Mouse (Mus musculus) MEL (cell line): ENCODE data around the gene Ddx5.
A peak's percentile ranks its signal among the peaks of the same experiment; 100 is the strongest.

ENCODE experiments used
- CHD2 ChIP-seq: IDR thresholded peaks from 2 replicates; pipeline ENCODE4 v1.6.1; 2011; ENCODE audit warnings: low read length, improper control_type of control experiment
- CTCF ChIP-seq, 3 experiments: IDR thresholded peaks in 2 of 3; conservative IDR thresholded peaks in 1 of 3; 2 replicates each; pipeline ENCODE4 v1.5.1; 2011 to 2012; ENCODE audit warnings: low read length in 3 of 3, low read depth in 2 of 3, mild to moderate bottlenecking in 2 of 3, improper control_type of control experiment in 1 of 3, inconsistent platforms in 1 of 3, mixed read lengths in 1 of 3, moderate library complexity in 1 of 3; ENCODE audit not compliant: control insufficient read depth in 1 of 3, insufficient read depth in 1 of 3, poor library complexity in 1 of 3, severe bottlenecking in 1 of 3
- E2F4 ChIP-seq: IDR thresholded peaks from 2 replicates; pipeline ENCODE4 v1.6.1; 2011; ENCODE audit warnings: low read depth, low read length, improper control_type of control experiment, borderline replicate concordance
- EP300 ChIP-seq, 2 experiments: IDR thresholded peaks; 2 replicates each; pipeline ENCODE4 v1.6.1; 2011; ENCODE audit warnings: improper control_type of control experiment in 2 of 2, low read length in 2 of 2, low read depth in 1 of 2, mild to moderate bottlenecking in 1 of 2
- NELFE ChIP-seq: IDR thresholded peaks from 2 replicates; pipeline ENCODE4 v1.6.1; 2011; ENCODE audit warnings: low read depth, low read length, improper control_type of control experiment
- POLR2A ChIP-seq, 2 experiments: IDR thresholded peaks; 2 replicates each; pipeline ENCODE4 v1.6.1; 2011 to 2012; ENCODE audit warnings: low read length in 2 of 2, mild to moderate bottlenecking in 2 of 2, control low read depth in 1 of 2, improper control_type of control experiment in 1 of 2, low read depth in 1 of 2, moderate library complexity in 1 of 2; ENCODE audit not compliant: control insufficient read depth in 1 of 2, insufficient read depth in 1 of 2, poor library complexity in 1 of 2
- SMC3 ChIP-seq: IDR thresholded peaks from 2 replicates; pipeline ENCODE4 v1.6.1; 2011; ENCODE audit warnings: low read depth, low read length, improper control_type of control experiment
- ZMIZ1 ChIP-seq: IDR thresholded peaks from 2 replicates; pipeline ENCODE4 v1.6.1; 2012; ENCODE audit warnings: low read depth, mild to moderate bottlenecking, inconsistent platforms, low read length, improper control_type of control experiment, moderate library complexity
- ZNF384 ChIP-seq: IDR thresholded peaks from 2 replicates; pipeline ENCODE4 v1.6.1; 2012; ENCODE audit warnings: low read depth, mild to moderate bottlenecking, inconsistent platforms, low read length, improper control_type of control experiment

DNA sequence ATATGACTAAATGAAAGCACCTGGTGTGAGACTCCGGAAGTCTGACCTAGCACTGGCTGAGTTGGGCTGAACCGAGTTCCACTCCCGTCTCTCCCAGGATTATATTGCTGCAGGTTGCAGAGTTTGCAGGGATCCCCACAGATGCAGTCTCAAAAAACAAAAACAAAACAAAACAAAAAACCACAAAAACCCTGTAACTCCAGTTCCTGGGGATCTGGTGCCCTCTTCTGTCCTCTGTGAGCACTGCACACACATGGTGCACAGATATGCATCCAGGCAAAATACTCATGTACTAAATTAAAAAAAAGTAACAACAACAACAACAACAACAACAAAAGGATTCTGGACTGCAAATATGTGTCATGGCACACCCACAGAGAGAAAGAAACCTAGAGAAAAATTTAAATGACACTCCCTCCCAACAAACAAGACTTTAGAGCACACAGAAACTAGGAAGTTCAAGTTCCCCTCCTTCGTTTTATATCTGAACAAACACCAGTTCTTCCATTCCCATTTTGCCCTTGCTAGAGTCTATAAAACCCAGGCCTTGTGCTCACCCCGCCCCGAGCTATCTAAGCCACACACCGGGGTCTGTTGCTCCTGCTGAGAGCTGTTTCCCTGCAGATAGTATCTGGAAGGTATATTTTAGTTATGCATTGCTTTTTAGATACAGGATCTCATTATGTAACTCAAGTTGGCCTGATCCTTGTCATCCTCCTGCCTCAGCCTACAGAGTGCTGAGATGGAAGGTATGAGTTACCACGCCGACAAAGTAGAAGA, 18.6 kb downstream of the Ddx5 start:
- TF ChIP-seq CTCF (IDR thresholded peaks at IDR 0.05 in 2 of 3, conservative IDR thresholded peaks at IDR 0.05 in 1 of 3; ENCODE audit: control insufficient read depth in 1 of 3, insufficient read depth in 1 of 3, low read depth in 2 of 3, low read length in 3 of 3, poor library complexity in 1 of 3, severe bottlenecking in 1 of 3) (peak; percentile 63 to 77 (median 75)), POLR2A (IDR thresholded peaks at IDR 0.05; ENCODE audit: control insufficient read depth in 1 of 2, insufficient read depth in 1 of 2, low read depth in 1 of 2, low read length in 2 of 2, poor library complexity in 1 of 2) (no peak), ZMIZ1 (no peak), ZNF384 (no peak), SMC3 (peak; percentile 65), EP300 (IDR thresholded peaks at IDR 0.05; ENCODE audit: low read depth in 1 of 2, low read length in 2 of 2) (peak; percentile 75 to 83; a peak in 3 of 4 replicates), E2F4 (no peak), NELFE (0 out of 2 replicates have a peak, but pooled peaks have one; percentile 18), CHD2 (no peak)
